Mouse (Mus musculus) myocyte (in vitro differentiated cells): ENCODE measurements around the gene Tle1. TPM values are rescaled to one million over a fixed set of nuclear protein-coding genes. Genes with fewer than 3 reads are reported as not detected.

Source experiments
- H3K27me3 ChIP-seq: one replicate; pipeline ENCODE4 v1.6.1; 2011; ENCODE audit not compliant: control insufficient read depth, insufficient read depth, insufficient read length
- H3K36me3 ChIP-seq: one replicate; pipeline ENCODE4 v1.6.1; 2011; ENCODE audit not compliant: control insufficient read depth, insufficient read depth
- H3K4me2 ChIP-seq: one replicate; pipeline ENCODE4 v1.6.1; 2011; ENCODE audit warnings: low read depth, control low read depth
- H3K4me3 ChIP-seq: one replicate; pipeline ENCODE4 v1.5.1; 2011; ENCODE audit warnings: mild to moderate bottlenecking, control low read depth, moderate library complexity
- H3K79me2 ChIP-seq: one replicate; pipeline ENCODE4 v1.6.1; 2011; ENCODE audit not compliant: control insufficient read depth, insufficient read depth
- H3ac ChIP-seq: one replicate; pipeline ENCODE4 v1.6.1; 2011; ENCODE audit not compliant: control insufficient read depth, insufficient read length
- CEBPB ChIP-seq: IDR thresholded peaks from 2 replicates; pipeline ENCODE4 v1.6.1; 2011; ENCODE audit warnings: mild to moderate bottlenecking, moderate library complexity; ENCODE audit not compliant: poor library complexity, insufficient read depth, severe bottlenecking
- E2F4 ChIP-seq: IDR thresholded peaks from one replicate; pipeline ENCODE4 v1.6.1; 2011; ENCODE audit warnings: mild to moderate bottlenecking, control low read depth, moderate library complexity; ENCODE audit not compliant: insufficient read depth
- MAX ChIP-seq: IDR thresholded peaks from one replicate; pipeline ENCODE4 v1.6.1; 2011; ENCODE audit warnings: low read depth, mild to moderate bottlenecking, control low read depth
- MYOD1 ChIP-seq, 3 experiments: IDR thresholded peaks; one replicate each; pipeline ENCODE4 v1.6.1; 2011; ENCODE audit warnings: control low read depth in 2 of 3, low read depth in 2 of 3, mild to moderate bottlenecking in 2 of 3, moderate library complexity in 1 of 3; ENCODE audit not compliant: insufficient read length in 2 of 3, control insufficient read depth in 1 of 3
- MYOG ChIP-seq, 3 experiments: IDR thresholded peaks; one replicate each; pipeline ENCODE4 v1.6.1; 2011; ENCODE audit warnings: control low read depth in 2 of 3, low read depth in 2 of 3, mild to moderate bottlenecking in 2 of 3; ENCODE audit not compliant: insufficient read length in 2 of 3, control insufficient read depth in 1 of 3, insufficient read depth in 1 of 3
- POLR2A ChIP-seq: IDR thresholded peaks from one replicate; pipeline ENCODE4 v1.6.1; 2011; ENCODE audit warnings: low read depth, mild to moderate bottlenecking, control low read depth, moderate library complexity; ENCODE audit not compliant: insufficient read length
- POLR2AphosphoS2 ChIP-seq: IDR thresholded peaks from one replicate; pipeline ENCODE4 v1.6.1; 2011; ENCODE audit warnings: low read depth, control low read depth; ENCODE audit not compliant: insufficient read length
- REST ChIP-seq: IDR thresholded peaks from one replicate; pipeline ENCODE4 v1.6.1; 2011; ENCODE audit warnings: mild to moderate bottlenecking, control low read depth, moderate library complexity; ENCODE audit not compliant: insufficient read depth, insufficient read length
- SRF ChIP-seq: IDR thresholded peaks from one replicate; pipeline ENCODE4 v1.6.1; 2011; ENCODE audit warnings: low read depth; ENCODE audit not compliant: control insufficient read depth, insufficient read length
- TCF12 ChIP-seq: IDR thresholded peaks from one replicate; pipeline ENCODE4 v1.6.1; 2011; ENCODE audit warnings: mild to moderate bottlenecking, control low read depth; ENCODE audit not compliant: poor library complexity, insufficient read depth, severe bottlenecking
- TCF3 ChIP-seq: IDR thresholded peaks from one replicate; pipeline ENCODE4 v1.6.1; 2011; ENCODE audit warnings: low read depth, control low read depth; ENCODE audit not compliant: insufficient read length
- USF1 ChIP-seq: IDR thresholded peaks from one replicate; pipeline ENCODE4 v1.6.1; 2011; ENCODE audit warnings: low read depth, mild to moderate bottlenecking, control low read depth, moderate library complexity
- polyA plus RNA-seq: library from polyadenylated mRNA; unstranded; fragments of >200 nt; fragmentation: generic; extraction: Trizol; gene quantifications from one replicate; pipeline ENCODE4 v1.2.1, GENCODE M21; 2012; ENCODE audit warnings: missing spikeins

Gene Tle1
- polyA plus RNA-seq = 17.9 TPM

DNA sequence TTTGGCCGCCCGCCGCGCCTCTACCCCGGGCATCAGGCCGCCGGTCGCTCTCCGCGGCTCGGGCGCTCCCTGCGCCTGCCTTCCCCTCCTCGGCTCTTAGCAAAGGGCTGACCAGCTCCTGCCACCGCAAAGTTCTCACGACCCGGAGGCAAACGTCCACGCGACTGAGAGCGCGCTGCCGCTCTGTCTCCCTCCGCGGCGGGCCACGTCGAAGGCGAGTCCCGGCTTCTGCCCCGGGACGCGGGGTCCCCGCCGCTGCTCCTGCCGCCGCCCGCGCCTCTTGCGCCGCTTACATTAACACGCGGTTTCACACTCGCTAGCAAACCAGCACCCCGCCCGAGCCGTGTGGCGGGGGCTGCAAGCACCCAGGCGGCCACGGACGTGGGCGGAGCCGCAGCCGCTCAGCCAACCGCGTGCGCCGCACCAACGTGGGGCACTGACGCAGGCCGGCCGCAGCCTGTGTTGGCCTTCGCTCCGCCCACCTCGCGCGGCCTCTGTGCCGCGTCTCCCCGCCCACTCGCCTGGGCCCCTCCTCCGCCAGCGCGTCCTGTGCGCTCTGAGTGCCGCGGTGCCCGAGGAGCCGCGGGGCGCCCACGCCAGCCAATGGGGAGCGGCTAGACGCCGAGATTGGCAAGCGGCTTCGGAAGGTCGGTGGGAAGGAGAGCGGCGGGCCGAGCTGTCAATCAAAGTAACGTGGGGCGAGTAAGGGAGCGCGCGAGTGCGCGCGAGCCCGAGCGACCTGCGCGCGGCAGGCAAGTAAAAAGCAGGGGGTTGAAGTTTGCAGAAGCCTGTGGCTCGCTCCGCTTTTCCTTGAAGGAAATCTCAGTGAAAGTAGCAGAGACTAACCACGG lies at the start of gene Tle1:
TSS of gene Tle1 (minus strand) at position 361 of the 851 bp plus-strand sequence.
- H3K79me2 ChIP-seq = peaks cover 42% of the 10 kb centered on the region
- TF ChIP-seq E2F4 (no peak), TCF3 (peak; percentile 99), CEBPB (no peak), MYOG (IDR thresholded peaks at IDR 0.05; ENCODE audit: control insufficient read depth in 1 of 3, insufficient read depth in 1 of 3, insufficient read length in 2 of 3, low read depth in 2 of 3) (peak in 1 of 3 experiments; percentile 71), POLR2AphosphoS2 (peak; percentile 65), MAX (no peak), TCF12 (no peak), SRF (no peak), REST (no peak), USF1 (no peak), MYOD1 (IDR thresholded peaks at IDR 0.05; ENCODE audit: control insufficient read depth in 1 of 3, insufficient read length in 2 of 3, low read depth in 2 of 3) (peak in 1 of 3 experiments; percentile 53), POLR2A (peak; percentile 89)
- H3K27me3 ChIP-seq = no peaks in the 10 kb centered on the region
- peak within 1 kb of the TSS; percentile 85 for H3K4me2 ChIP-seq
- peak within 1 kb of the TSS; percentile 70 for H3K4me3 ChIP-seq
- no peaks in the 10 kb centered on the region for H3K36me3 ChIP-seq
- H3ac ChIP-seq = peak within 1 kb of the TSS; percentile 85

DNA sequence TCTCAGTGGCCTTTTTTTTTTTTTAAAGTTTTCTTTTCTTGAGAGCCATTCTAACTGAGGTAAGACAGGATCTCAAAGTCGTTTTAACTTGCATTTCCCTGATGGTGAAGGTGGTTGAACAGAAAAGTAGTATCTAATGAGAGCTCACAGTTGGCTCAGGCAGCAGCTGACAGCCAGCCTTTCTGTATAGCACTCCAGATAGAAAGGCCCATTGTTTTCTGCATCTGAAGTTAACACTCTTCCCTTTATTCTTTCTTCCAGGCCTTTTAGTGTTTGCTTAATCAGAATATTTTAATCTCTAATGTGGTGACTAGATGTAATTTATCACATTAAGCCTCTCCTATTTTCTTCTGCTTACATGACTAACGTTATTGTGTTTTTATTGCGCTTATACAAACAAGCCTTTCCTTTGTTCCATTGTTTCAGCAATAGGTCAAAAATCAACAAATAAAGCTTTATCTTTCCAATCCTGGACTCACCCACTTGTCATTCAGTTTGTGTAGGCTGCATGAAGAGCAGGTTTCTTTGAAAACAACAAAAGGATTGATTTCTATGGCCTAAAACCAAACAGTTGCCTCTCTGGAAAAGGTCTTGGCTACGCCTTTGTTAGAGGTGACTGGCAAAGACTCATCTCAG lies 33.0 kb upstream of the Tle1 start:
- H3ac ChIP-seq = no peak overlapping the region
- no peaks in the 10 kb centered on the region for H3K79me2 ChIP-seq
- no peak overlapping the region for H3K4me3 ChIP-seq
- H3K27me3 ChIP-seq = no peaks in the 10 kb centered on the region
- H3K4me2 ChIP-seq = no peak overlapping the region
- H3K36me3 ChIP-seq = no peaks in the 10 kb centered on the region
- TF ChIP-seq E2F4 = no peak
- TF ChIP-seq MYOD1 (IDR thresholded peaks at IDR 0.05; ENCODE audit: control insufficient read depth in 1 of 3, insufficient read length in 2 of 3, low read depth in 2 of 3) = peak in 1 of 3 experiments; percentile 38

DNA sequence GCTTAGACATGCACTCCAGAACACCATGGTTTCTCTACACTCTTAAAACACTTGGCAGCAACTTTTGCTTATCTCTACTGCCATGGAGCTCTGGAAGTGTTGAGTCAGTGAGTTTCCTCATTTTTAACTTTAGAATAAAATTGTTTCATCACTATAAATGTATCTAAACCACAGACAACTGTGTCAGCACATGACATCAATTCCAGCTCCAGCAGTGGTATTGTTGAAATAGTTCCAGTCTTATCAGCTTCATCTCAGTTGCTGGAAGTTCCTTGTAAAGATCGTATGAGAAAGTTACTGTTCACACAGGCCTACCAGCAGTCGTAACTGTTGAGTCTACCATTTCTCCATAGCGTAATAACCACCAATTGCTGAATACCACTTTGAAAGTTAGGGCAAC lies 31.5 kb upstream of the Tle1 start:
- Histone ChIP-seq H3ac (no peak overlapping the region), H3K27me3 (no peaks in the 10 kb centered on the region), H3K36me3 (no peaks in the 10 kb centered on the region), H3K79me2 (no peaks in the 10 kb centered on the region), H3K4me3 (no peak overlapping the region), H3K4me2 (peak overlapping the region; percentile 49)
- TF ChIP-seq CEBPB (peak; percentile 37; the same call in 1 of the 2 replicates), POLR2AphosphoS2 (no peak)

DNA sequence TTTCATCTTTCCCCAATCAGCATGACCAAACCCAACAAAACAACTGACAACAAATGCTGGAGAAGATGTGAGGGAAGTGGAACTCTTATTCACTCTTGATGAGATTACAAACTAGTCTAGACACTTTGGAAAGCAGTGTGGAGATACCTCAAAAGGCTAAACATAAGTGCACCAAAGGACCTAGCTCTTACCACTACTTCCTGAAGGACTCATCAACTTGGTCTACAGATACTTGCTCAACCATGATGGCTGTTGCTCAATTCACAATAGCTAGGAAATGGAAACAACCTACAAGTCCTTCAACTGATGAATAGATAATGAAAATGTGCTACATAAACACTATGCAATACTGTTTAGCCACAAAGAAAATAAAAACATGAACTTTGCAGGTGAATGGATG lies 30.1 kb upstream of the Tle1 start:
- H3K4me2 ChIP-seq = no peak overlapping the region
- TF ChIP-seq POLR2A (no peak), MAX (no peak), MYOG (IDR thresholded peaks at IDR 0.05; ENCODE audit: control insufficient read depth in 1 of 3, insufficient read depth in 1 of 3, insufficient read length in 2 of 3, low read depth in 2 of 3) (no peak), CEBPB (no peak), SRF (no peak), TCF12 (no peak), REST (no peak), E2F4 (no peak), POLR2AphosphoS2 (no peak), USF1 (no peak), MYOD1 (IDR thresholded peaks at IDR 0.05; ENCODE audit: control insufficient read depth in 1 of 3, insufficient read length in 2 of 3, low read depth in 2 of 3) (no peak), TCF3 (no peak)
- H3K36me3 ChIP-seq = no peaks in the 10 kb centered on the region
- H3K27me3 ChIP-seq = no peaks in the 10 kb centered on the region
- H3K79me2 ChIP-seq = no peaks in the 10 kb centered on the region
- H3K4me3 ChIP-seq = no peak overlapping the region
- H3ac ChIP-seq = no peak overlapping the region

GRCm38 (mm10) chr4:72221629-72222028 lies 20.9 kb upstream of the Tle1 start:
- Histone ChIP-seq H3K4me2 (no peak overlapping the region), H3K4me3 (no peak overlapping the region), H3ac (no peak overlapping the region), H3K79me2 (no peaks in the 10 kb centered on the region), H3K27me3 (no peaks in the 10 kb centered on the region), H3K36me3 (no peaks in the 10 kb centered on the region)
- TF ChIP-seq MYOD1 (IDR thresholded peaks at IDR 0.05; ENCODE audit: control insufficient read depth in 1 of 3, insufficient read length in 2 of 3, low read depth in 2 of 3) (no peak), TCF12 (no peak), POLR2A (no peak), REST (no peak), E2F4 (no peak), SRF (no peak), USF1 (no peak), POLR2AphosphoS2 (no peak), CEBPB (no peak)
